Mouse (Mus musculus) splenic B cell, adult 2 months (primary cell): ENCODE data around the gene Gm15737.

Experiments used
- DNase-seq: peaks from one replicate; pipeline ENCODE4 v3.0.0-alpha.2; 2011; ENCODE audit warnings: low read depth, low spot score
- H3K27me3 ChIP-seq: 2 replicates; pipeline ENCODE4 v1.6.1; 2012; ENCODE audit warnings: mild to moderate bottlenecking, low read length, moderate library complexity, mixed read lengths; ENCODE audit not compliant: control insufficient read depth, poor library complexity, insufficient read depth, severe bottlenecking
- H3K36me3 ChIP-seq: 2 replicates; pipeline ENCODE4 v1.6.1; 2012; ENCODE audit warnings: mild to moderate bottlenecking, low read length, moderate library complexity, mixed read lengths; ENCODE audit not compliant: control insufficient read depth, poor library complexity, insufficient read depth, severe bottlenecking

Gene Gm15737

GRCm38 (mm10) chr6:92891535-92891934 lies 22.4 kb downstream of the Gm15737 start:
- no peak for DNase-seq
- H3K27me3 ChIP-seq, result no peaks in the 10 kb centered on the region

GRCm38 (mm10) chr6:92904037-92904436 lies 34.9 kb downstream of the Gm15737 start:
- H3K27me3 ChIP-seq, result no peaks in the 10 kb centered on the region; the same call in 1 of the 2 replicates
- DNase-seq, result no peak

More at GRCm38 (mm10) chr6:92891535-92891934, 22.4 kb downstream of the Gm15737 start:
- no peaks in the 10 kb centered on the region for H3K36me3 ChIP-seq

GRCm38 (mm10) chr6:92904491-92904890 lies 35.3 kb downstream of the Gm15737 start:
- no peaks in the 10 kb centered on the region; the same call in 1 of the 2 replicates for H3K27me3 ChIP-seq
- H3K36me3 ChIP-seq, result no peaks in the 10 kb centered on the region
- DNase-seq, result no peak

More at GRCm38 (mm10) chr6:92904037-92904436, 34.9 kb downstream of the Gm15737 start:
- no peaks in the 10 kb centered on the region for H3K36me3 ChIP-seq

GRCm38 (mm10) chr6:92905922-92906321 lies 36.8 kb downstream of the Gm15737 start:
- H3K27me3 ChIP-seq, result no peaks in the 10 kb centered on the region; the same call in 1 of the 2 replicates
- no peaks in the 10 kb centered on the region for H3K36me3 ChIP-seq
- no peak for DNase-seq

- DNase-seq, result no peak
- Histone ChIP-seq H3K27me3 (no peaks in the 10 kb centered on the region; the same call in 1 of the 2 replicates), H3K36me3 (no peaks in the 10 kb centered on the region)
These were observed 40.2 kb downstream of the Gm15737 start for GRCm38 (mm10) chr6:92909361-92909760.

GRCm38 (mm10) chr6:92910611-92911010 lies 41.5 kb downstream of the Gm15737 start:
- H3K27me3 ChIP-seq, result no peaks in the 10 kb centered on the region; the same call in 1 of the 2 replicates
- no peak for DNase-seq

GRCm38 (mm10) chr6:92920938-92921689 lies 52.0 kb downstream of the Gm15737 start:
- DNase-seq, result no peak
- no peaks in the 10 kb centered on the region for H3K27me3 ChIP-seq
- no peaks in the 10 kb centered on the region for H3K36me3 ChIP-seq

More at GRCm38 (mm10) chr6:92910611-92911010, 41.5 kb downstream of the Gm15737 start:
- H3K36me3 ChIP-seq, result no peaks in the 10 kb centered on the region

- no peaks in the 10 kb centered on the region for H3K36me3 ChIP-seq
- no peaks in the 10 kb centered on the region for H3K27me3 ChIP-seq
- DNase-seq, result no peak
These were observed 52.7 kb downstream of the Gm15737 start for GRCm38 (mm10) chr6:92921843-92922242.

GRCm38 (mm10) chr6:92924536-92924935 lies 55.4 kb downstream of the Gm15737 start:
- H3K27me3 ChIP-seq, result no peaks in the 10 kb centered on the region
- H3K36me3 ChIP-seq, result no peaks in the 10 kb centered on the region
- no peak for DNase-seq

- H3K36me3 ChIP-seq, result no peaks in the 10 kb centered on the region
- H3K27me3 ChIP-seq, result no peaks in the 10 kb centered on the region
- no peak for DNase-seq
These were observed 59.1 kb downstream of the Gm15737 start for GRCm38 (mm10) chr6:92928261-92928660.
